Mouse (Mus musculus): ENCODE data around the gene Ttll5. TPM values are rescaled to one million over a fixed set of nuclear protein-coding genes. Genes with fewer than 3 reads are reported as not detected.

Ttll5 gene
- total RNA-seq, 2 experiments from 2014 or later = 7.2 to 9.5 TPM

DNA sequence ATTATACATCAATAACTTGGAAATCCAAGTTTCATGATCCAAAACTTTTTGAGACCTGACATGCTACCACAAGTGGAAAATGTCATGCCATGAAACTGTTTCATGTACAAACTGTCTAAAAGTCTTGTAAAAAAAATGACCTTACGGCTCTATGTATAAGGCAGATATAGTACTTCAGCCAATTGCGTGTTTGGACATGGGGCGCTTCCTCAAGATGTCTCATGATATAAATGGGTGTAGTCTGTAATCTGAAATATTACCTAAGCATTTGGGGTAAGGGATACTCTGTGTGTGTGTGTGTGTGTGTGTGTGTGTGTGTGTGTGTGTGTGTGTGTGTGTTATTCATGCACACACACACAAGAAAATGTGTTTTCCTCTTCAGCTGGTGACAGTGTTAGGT lies 180.2 kb downstream of the Ttll5 start:
- ATAC-seq (ENCODE audit: poor library complexity, severe bottlenecking) = no peak

- ATAC-seq (ENCODE audit: poor library complexity, severe bottlenecking) = no peak
Measured at GRCm38 (mm10) chr12:86007377-86007776, 182.9 kb downstream of the Ttll5 start.

GRCm38 (mm10) chr12:86010656-86011055 lies 186.2 kb downstream of the Ttll5 start:
- no peak for ATAC-seq (ENCODE audit: poor library complexity, severe bottlenecking)

DNA sequence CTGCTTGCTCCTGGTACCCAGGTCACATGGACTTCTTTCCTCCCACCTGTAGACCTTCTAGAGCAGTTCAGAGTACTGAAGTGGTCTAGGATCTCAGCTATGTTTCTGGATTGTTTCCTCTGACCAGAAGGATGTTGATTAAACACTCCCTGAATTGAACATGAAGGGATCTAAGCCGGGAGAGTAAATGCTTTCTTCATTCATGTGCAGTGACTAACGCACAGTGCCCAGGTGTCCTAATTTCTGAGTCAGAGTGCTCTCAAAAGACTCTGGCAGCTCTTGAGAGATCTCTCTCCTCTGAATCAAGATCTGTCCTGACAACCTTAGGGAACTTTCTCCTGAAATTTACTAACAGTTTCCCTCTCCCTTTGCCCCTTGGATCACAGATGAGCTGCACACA lies 187.7 kb downstream of the Ttll5 start:
- no peak for ATAC-seq (ENCODE audit: poor library complexity, severe bottlenecking)

DNA sequence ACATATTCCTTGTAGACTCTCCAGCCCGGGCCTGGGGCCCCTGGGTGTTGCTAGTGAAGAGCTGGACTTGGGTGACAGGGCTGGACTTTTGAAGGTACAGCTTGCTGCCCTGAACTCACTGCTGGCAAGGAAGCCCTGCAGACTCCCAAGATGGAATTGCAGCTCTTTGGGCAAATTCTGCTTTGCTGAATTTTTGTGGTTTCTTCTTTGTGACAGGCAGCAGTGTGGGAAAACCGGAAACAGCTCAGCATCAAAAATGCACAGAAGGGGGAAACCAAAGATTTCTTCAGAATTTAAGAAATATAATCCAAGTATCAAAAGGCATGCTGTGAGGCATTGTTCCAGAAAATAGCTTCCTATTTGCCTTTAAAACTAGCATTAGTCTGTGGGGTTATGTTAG lies 189.7 kb downstream of the Ttll5 start:
- ATAC-seq (ENCODE audit: poor library complexity, severe bottlenecking) = no peak

- ATAC-seq (ENCODE audit: poor library complexity, severe bottlenecking) = no peak
Measured at GRCm38 (mm10) chr12:86014621-86015020, 190.2 kb downstream of the Ttll5 start.

- no peak for ATAC-seq (ENCODE audit: poor library complexity, severe bottlenecking)
Measured at GRCm38 (mm10) chr12:86015114-86015513, 190.7 kb downstream of the Ttll5 start.

DNA sequence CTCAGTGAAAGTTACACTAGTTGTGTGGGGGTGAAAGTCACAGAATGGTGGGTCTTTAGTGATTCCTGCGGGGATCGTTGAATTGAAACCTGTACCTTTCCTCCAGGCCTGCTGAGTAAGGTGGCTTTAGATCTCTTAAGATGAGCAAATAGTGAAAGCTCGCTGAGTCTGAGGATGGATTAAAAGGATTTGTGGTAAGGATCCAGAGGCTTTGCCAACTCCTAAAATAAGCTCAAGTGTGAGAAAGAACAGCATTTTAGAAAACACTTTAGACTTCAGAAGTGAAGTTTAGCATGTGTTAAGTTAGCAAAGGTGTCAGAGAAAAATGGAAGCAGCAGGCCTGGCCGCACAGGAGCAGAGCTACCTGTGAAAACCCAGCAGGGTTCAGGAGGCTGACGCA lies 192.9 kb downstream of the Ttll5 start:
- no peak for ATAC-seq (ENCODE audit: poor library complexity, severe bottlenecking)

DNA sequence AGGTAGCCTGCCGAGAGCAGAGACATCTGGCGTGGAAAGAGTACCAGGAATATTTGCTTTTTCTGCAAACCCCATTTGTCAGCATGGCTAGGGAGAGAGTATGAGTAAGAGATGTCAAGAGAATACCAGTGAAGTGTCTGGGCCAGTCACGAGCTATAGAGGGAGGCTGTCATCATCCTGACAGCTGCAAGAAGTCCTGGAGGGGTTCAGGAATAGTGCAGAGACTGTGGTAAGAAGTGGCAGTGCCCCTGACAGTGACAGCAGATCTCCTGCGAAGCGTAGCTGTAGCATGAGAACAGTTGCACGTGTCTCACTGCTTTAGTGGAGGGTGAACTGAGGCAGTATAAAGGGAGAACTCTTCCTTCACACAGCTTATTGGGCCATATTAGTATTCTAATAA lies 197.1 kb downstream of the Ttll5 start:
- no peak for ATAC-seq (ENCODE audit: poor library complexity, severe bottlenecking)

DNA sequence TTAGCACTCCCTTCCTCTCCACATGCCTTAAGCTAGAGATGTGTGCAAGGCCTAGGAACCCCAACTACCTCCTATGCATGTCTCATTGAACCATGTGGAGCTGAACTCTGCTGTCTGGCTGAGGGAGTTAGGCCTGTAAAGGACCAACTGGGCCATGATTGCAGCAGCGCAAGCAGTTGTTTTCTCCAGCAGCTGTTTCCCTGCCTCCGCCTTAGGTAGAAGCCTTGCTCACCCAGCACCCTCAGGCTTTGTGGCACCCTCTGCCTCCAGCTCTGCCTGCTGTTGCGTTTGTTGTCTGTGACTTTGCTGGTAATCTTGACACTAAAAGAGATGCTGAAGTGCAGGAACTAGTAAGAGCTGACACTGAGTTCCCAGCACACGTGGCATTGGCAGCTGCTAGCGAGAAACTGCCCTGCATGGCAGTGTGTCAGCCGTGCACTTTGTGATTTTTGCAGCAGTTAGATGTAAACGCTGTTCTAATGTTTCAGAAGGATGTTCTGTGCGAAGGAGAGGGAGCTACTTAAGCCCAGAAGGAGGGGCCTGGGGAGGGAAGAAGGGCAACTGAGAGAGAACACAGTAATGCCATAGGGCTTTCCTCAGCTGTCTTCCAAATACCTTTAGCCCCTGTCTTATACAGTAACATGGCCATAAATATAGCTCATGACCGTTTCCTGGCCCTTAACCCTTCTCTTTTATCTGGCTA lies 198.0 kb downstream of the Ttll5 start:
- no peak for ATAC-seq (ENCODE audit: poor library complexity, severe bottlenecking)

DNA sequence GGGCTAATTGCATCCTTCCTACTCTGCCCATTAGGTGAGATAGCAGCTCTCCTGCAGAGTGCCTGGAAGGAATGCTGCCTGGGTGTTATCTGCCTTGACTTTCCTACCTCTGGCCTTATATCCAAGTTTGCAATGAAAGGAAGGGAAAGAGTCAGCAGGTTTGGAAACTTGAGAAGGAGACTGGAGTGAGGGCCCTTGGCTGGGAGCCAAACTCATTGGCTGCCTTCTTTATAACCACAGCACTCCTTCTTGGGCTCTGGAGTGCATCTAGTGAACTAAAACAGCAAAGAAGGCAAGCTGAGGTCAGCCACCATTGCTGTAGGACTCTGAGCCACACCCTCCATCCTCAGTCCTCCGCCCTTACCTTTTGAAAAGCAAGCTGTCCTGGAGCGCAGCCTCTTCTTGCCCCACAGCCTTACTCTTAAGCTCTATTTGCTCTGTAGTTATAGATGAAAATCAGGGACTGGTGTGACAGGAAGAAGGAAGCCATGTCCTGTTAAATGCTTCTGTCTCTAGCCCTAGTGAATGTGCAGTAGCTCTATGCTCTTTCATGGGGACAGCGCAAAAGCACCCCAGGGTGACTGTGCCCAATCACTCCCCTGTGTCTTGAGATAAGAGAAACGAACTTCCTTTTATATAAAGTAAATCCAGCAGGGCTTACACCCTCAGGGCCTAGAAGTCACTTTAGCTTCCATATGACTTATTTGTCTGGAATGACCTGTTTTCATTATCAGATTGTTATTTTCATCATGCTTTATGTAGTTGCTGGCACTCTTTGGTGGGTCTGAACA lies 198.8 kb downstream of the Ttll5 start:
- ATAC-seq (ENCODE audit: poor library complexity, severe bottlenecking) = no peak

- ATAC-seq (ENCODE audit: poor library complexity, severe bottlenecking) = no peak
Measured at GRCm38 (mm10) chr12:86024426-86024825, 200.0 kb downstream of the Ttll5 start.

GRCm38 (mm10) chr12:86025480-86025879 lies 201.0 kb downstream of the Ttll5 start:
- no peak for ATAC-seq (ENCODE audit: poor library complexity, severe bottlenecking)

GRCm38 (mm10) chr12:86027000-86027399 lies 202.5 kb downstream of the Ttll5 start:
- no peak for ATAC-seq (ENCODE audit: poor library complexity, severe bottlenecking)

GRCm38 (mm10) chr12:86027747-86028146 lies 203.3 kb downstream of the Ttll5 start:
- ATAC-seq (ENCODE audit: poor library complexity, severe bottlenecking) = no peak

DNA sequence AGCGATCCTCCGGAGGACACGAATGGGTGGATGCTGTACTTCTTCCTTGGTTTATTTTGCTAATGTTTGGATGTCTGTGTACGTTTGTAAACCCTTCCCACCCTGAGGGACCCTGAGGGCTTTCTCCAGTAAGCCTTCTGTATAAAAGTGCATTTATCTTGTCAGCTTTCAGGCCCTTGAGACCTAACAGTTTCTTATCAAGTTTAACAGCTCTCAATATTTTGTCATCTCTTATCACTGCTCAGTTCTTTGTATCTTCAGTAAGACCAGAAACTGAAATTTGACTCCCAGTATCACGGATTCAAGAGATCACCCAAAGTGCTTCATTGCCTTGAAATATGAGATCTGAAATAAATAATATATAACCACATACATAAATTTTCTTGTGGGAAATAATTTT lies 206.5 kb downstream of the Ttll5 start:
- no peak for ATAC-seq (ENCODE audit: poor library complexity, severe bottlenecking)

GRCm38 (mm10) chr12:86035586-86035985 lies 211.1 kb downstream of the Ttll5 start:
- no peak for ATAC-seq (ENCODE audit: poor library complexity, severe bottlenecking)

GRCm38 (mm10) chr12:86036368-86037166 lies 212.1 kb downstream of the Ttll5 start:
- ATAC-seq (ENCODE audit: poor library complexity, severe bottlenecking) = no peak

GRCm38 (mm10) chr12:86037235-86037921 lies 212.9 kb downstream of the Ttll5 start:
- ATAC-seq (ENCODE audit: poor library complexity, severe bottlenecking) = no peak

GRCm38 (mm10) chr12:86039078-86039477 lies 214.6 kb downstream of the Ttll5 start:
- no peak for ATAC-seq (ENCODE audit: poor library complexity, severe bottlenecking)

DNA sequence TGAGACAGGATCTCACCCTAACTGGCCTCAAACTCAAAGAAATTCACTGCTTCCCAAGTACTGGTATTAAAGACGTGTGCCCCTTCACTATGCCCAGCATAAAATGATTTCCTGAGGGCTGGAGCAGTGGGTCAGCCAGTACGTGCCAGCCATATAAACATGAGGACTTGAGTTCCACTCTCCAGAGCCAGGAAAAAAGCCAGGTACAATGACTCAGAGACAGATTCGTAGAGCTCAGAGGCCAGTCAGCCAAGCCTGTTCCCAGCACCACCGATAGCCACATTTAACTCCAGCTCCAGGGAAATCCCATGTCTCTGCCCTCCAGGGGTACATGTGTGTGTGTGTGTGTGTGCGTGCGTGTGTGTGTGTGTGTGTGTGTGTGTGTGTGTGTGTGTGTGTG lies 215.3 kb downstream of the Ttll5 start:
- ATAC-seq (ENCODE audit: poor library complexity, severe bottlenecking) = no peak
